Mouse (Mus musculus) layer of hippocampus, adult 8-10 months (tissue): Measurements from ENCODE around the gene Herc2. TPM values are rescaled to one million over a fixed set of nuclear protein-coding genes. Genes with fewer than 3 reads are reported as not detected.

Experiments used
- DNase-seq, 2 experiments: peaks; one replicate each; pipeline ENCODE4 v3.0.0; 2022; ENCODE audit warnings: low spot score in 2 of 2
- total RNA-seq, 4 experiments: library from RNA; stranded (reverse); gene quantifications; 2 replicates each; pipeline ENCODE4 v1.2.4; 2022

Gene Herc2
- total RNA-seq, 4 experiments from 2014 or later = 121 to 145 (median 135) TPM

GRCm38 (mm10) chr7:56191661-56192060, 141.7 kb downstream of the Herc2 start:
- DNase-seq = no peak

DNA sequence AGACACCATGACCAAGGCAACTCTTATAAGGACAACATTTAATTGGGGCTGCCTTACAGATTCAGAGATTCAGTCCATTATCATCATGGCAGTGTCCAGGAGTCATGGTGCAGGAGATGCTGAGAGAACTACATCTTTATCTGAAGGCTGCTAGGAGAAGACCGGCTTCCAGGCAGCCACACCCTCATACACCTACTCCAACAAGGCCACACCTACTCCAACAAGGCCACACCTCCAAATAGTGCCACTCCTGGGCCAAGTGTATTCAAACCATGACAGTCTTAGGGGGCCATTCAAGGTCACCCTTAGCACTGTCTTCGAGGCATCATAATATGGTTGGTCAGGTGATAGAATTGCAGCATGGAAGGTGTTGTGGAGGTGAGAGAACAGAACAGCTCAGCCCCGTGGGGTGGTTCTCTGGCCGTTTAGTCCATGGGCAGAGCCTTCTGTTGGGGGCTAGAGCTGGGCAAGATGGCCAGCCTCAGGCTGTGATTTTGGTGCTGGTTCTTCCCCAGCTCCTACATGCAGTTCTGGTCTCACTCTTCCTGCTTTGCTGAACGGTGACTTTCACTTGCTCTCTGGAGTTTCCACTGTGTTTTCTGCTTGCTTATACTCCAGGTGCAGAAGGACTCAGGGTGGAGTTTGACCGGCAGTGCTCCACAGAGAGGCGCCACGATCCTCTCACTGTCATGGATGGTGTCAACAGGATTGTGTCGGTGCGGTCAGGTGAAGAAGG, 151.7 kb downstream of the Herc2 start:
- no peak for DNase-seq

GRCm38 (mm10) chr7:56202843-56203242, 152.8 kb downstream of the Herc2 start:
- DNase-seq = no peak

GRCm38 (mm10) chr7:56203286-56203685, 153.3 kb downstream of the Herc2 start:
- no peak for DNase-seq

DNA sequence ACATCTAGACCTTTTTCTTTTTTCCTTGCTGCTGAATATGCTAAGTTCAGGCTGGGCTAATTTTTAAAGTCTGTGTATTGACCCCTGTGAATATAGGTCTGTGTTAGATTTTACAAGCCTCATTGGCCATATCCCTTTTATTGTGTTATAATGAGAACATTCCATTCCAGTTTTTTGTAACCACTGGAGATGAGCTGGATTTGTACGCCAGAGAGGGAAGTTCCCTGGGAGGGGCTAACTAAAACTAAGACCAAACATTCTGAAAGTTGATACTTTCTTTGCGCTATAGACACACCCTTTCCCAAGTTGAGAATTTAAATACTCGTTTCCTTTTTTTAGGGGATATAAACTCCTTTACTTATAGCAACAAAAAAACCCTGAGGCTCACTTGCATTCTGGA, 154.9 kb downstream of the Herc2 start:
- DNase-seq = no peak

GRCm38 (mm10) chr7:56220811-56221210, 170.8 kb downstream of the Herc2 start:
- DNase-seq = no peak

- DNase-seq = no peak
Measured at GRCm38 (mm10) chr7:56235794-56236423, 185.9 kb downstream of the Herc2 start.

- DNase-seq = no peak
Measured at GRCm38 (mm10) chr7:56236617-56237016, 186.6 kb downstream of the Herc2 start.

- no peak for DNase-seq
Measured at GRCm38 (mm10) chr7:56239543-56239942, 189.5 kb downstream of the Herc2 start, which contains the start of gene Oca2. Oca2 (plus strand) TSS chr7:56239760.

DNA sequence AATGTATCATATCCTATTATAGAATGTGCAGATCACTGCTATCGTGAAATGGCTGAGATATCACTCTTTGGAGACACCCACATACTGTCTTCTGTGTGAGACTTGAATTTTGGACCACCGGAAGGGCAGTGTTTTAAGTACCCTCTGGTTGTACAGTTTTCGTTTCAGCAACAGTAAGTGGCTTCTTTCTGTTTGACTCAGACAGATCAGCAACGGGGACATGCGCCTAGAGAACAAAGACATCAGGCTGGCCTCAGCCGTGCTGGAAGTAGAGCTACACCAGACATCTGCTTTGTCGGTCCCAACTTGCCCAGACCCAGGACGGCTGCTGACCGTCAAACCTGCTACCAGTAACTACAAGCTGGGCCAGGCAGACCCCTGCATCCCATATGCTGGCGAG, 204.6 kb downstream of the Herc2 start:
- no peak for DNase-seq

DNA sequence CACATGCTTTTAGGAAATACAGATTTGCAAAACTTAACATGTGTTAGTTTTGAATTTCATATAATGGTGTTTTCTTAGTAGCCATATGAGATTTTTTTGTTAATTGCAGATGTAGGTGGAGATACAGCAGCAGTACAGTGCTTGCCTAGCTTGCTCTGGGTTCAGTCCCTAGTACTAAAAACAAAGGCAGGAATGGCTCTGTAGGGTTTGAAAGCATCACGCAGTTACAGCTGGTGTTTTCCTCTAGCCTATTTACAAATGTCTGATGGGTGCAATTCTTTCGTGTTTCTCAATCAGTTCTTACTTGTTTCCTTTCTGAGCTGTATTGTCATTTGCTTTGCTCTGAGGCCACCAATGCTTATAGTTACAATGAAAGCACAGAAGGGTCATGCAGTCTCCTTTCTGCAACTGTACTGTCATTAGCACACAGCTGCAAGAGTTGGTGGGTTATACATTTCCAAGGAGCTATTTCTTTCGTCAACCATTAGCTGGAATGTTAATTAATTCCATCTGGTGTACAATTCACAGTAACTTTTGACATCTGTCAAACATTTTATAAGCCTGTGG, 208.0 kb downstream of the Herc2 start:
- no peak for DNase-seq

GRCm38 (mm10) chr7:56277506-56277905, 227.5 kb downstream of the Herc2 start:
- DNase-seq = no peak

Other genes with a start within 250 kb of the Herc2 start
- gene Cyfip1, start 208.5 kb upstream of the Herc2 start, total RNA-seq = 100 to 1,000 TPM; 105 to 146 (median 123) TPM
- gene Nipa2, start 87.7 kb upstream of the Herc2 start, total RNA-seq = 10 to 100 TPM; 46.9 to 59.8 (median 54.4) TPM
- 10 to 100 TPM; 56.1 to 63.1 (median 61.7) TPM for gene Nipa1, start 30.2 kb upstream of the Herc2 start, total RNA-seq
- gene Oca2, start 189.6 kb downstream of the Herc2 start, total RNA-seq = under 1 TPM; 0.22 to 0.73 (median 0.34) TPM